Comparison of ENCODE assay signal across 10 mouse cellular contexts in the genomic region with DNA sequence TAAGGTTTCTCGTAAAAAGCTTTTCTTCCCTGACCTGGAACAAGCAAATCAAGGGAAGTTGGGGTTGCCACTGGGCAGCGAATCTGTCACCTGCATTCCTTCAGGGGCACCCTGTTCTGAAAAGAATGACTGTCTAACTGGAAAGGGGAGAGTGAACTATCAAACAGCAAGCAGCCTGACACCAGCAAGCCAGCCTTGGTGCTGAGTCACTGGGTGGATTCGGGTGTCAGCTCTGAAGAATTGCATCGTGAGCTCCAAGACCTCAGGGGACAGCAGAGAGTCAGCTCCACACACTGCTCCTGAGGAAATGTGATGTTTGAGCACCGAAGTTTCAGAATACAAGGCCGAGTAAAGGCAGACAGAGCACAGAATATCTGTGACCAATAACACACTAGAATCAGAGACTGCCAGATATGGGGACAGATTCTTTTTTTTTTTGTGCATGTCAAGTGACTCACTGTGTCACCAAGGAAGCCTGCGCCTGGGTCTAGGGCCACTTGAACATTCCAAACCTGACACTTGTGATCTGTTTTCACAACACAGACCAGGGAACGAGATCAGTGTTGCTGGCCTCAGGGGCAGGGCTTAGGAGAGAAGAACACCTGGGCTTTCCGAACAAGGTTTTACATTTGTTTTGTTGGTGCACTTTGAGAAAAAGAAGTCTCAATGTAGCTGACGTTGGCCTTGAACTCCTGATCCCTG. TPM values are rescaled to one million over a fixed set of nuclear protein-coding genes. Genes with fewer than 3 reads are reported as not detected.
DNase-seq lines count a peak whose midpoint lies in the region; ATAC-seq and TF ChIP-seq lines count a peak whose summit lies in the region.
"Had no signal": no experiment of that assay in that cellular context is flagged by ENCODE, and none has a peak within 500 bp of the region (broad histone marks: within the 10 kb centered on the region; RNA-seq: fewer than 3 reads in every experiment).

No protein-coding gene starts in this region.

- H3K4me1 ChIP-seq in lung, postnatal 0 days (ENCODE audit: insufficient read depth, low read depth, low read length) = no peaks in the 10 kb centered on the region

- peak; percentile 97 for ATAC-seq in lung, postnatal 0 days
- ATAC-seq: CD4-positive, CD25-positive, alpha-beta regulatory T cell, adult 4 months had no signal

- no peak overlapping the region for H3K4me2 ChIP-seq in lung, postnatal 0 days (replicated peaks; ENCODE audit: low read depth, low read length)

- intact Hi-C loops in heart, postnatal 14 days (cut with DNase I) = no loop called here
- intact Hi-C loops in gastrocnemius, postnatal 14 days (cut with DNase I; ENCODE audit: low total_unique reads) = no loop called here
- intact Hi-C loops in left cerebral cortex, postnatal 10 days (cut with DNase I) = no loop called here

- 38% methylated on average over 10 of the region's 10 CpGs for WGBS in lung, postnatal 0 days

- no peaks in the 10 kb centered on the region for H3K27me3 ChIP-seq in lung, postnatal 0 days (replicated peaks; ENCODE audit: insufficient read depth, low read length)

- H3K27ac ChIP-seq in lung, postnatal 0 days (ENCODE audit: low read length) = peak overlapping the region; percentile 84
- H3K27ac ChIP-seq in layer of hippocampus, adult 2 months = no peak overlapping the region

- no peaks in the 10 kb centered on the region for H3K9me3 ChIP-seq in lung, postnatal 0 days (ENCODE audit: low read length)

- DNase-seq in heart, adult 11 months = peak; percentile 95
- no peak for DNase-seq in heart, postnatal 14 days
- peak; percentile 26 to 49 for DNase-seq in adrenal gland, adult 18-20 months (ENCODE audit: low spot score in 2 of 2)
- peak; percentile 45 for DNase-seq in gastrocnemius, postnatal 14 days
- DNase-seq in lung, postnatal 0 days (ENCODE audit: low spot score) = peak; percentile 89
- DNase-seq in layer of hippocampus, adult 2 months (ENCODE audit: low spot score in 2 of 2) = no peak
- no peak for DNase-seq in left cerebral cortex, postnatal 10 days (ENCODE audit: extremely low spot score in 1 of 2, low spot score in 2 of 2)
- no peak for DNase-seq in kidney, adult 11 months
- DNase-seq: cerebellum, postnatal 25 days had no signal

- H3K36me3 ChIP-seq in lung, postnatal 0 days (ENCODE audit: insufficient read depth, low read length) = no peaks in the 10 kb centered on the region

- peak; percentile 42; the same call in 1 of the 2 replicates for TF ChIP-seq CTCF in lung, postnatal 0 days (IDR thresholded peaks at IDR 0.05)
- TF ChIP-seq CTCF in layer of hippocampus, adult 2 months (conservative IDR thresholded peaks at IDR 0.05) = no peak

- peak; percentile 76; the same call in 1 of the 2 replicates for TF ChIP-seq EP300 in lung, postnatal 0 days (IDR thresholded peaks at IDR 0.05)

- no peak overlapping the region for H3K9ac ChIP-seq in lung, postnatal 0 days (replicated peaks; ENCODE audit: low read depth)

- H3K4me3 ChIP-seq in lung, postnatal 0 days (ENCODE audit: low read depth, low read length) = no peak overlapping the region
- H3K4me3 ChIP-seq in layer of hippocampus, adult 2 months = no peak overlapping the region

RNA-seq across cellular contexts. Expression of gene Epb41l4b, which starts 59.6 kb away (rescaled TPM):
- 1 to 10 TPM; 4.3 to 4.9 TPM for total RNA-seq in heart, postnatal 14 days (2021)
- 1 to 10 TPM; 2.1 to 2.4 TPM for total RNA-seq in adrenal gland, adult 18-20 months (2021)
- 1 to 10 TPM; 2.6 to 4.3 TPM for total RNA-seq in gastrocnemius, postnatal 14 days (2021)
- 10.3 and 10.6 TPM in 2 replicates for polyA plus RNA-seq in lung, postnatal 0 days (2015; fragmentation: Nextera tagmentation; extraction: Ambion mirVana)
- 10 to 100 TPM; 20.3 to 26.7 TPM for total RNA-seq in layer of hippocampus, adult 2 months (2021)
- total RNA-seq in left cerebral cortex, postnatal 10 days (2021) = 10 to 100 TPM; 12.1 to 15.0 TPM
- polyA plus RNA-seq: CD4-positive, CD25-positive, alpha-beta regulatory T cell, adult 4 months had no signal

Comparison
In these comparisons a context has a peak if more than half of its experiments do, and no peak if none do; other contexts are left out.
1. DNase-seq: peak in heart, adult 11 months (single experiment), adrenal gland, adult 18-20 months (2 of 2), gastrocnemius, postnatal 14 days (single experiment) and lung, postnatal 0 days (single experiment); none in heart, postnatal 14 days (0 of 2), layer of hippocampus, adult 2 months (0 of 2), left cerebral cortex, postnatal 10 days (0 of 2) and kidney, adult 11 months (single experiment).